Mouse (Mus musculus) stomach, postnatal 0 days (tissue): ENCODE measurements around the gene Apc2.

Experiments used
- CTCF ChIP-seq: IDR thresholded peaks from 2 replicates; pipeline ENCODE4 v1.5.1; 2016; ENCODE audit warnings: antibody characterized with exemption, low read depth, mild to moderate bottlenecking, moderate library complexity
- EP300 ChIP-seq: optimal IDR thresholded peaks from 2 replicates; pipeline ENCODE3; 2016; ENCODE audit warnings: antibody characterized with exemption

GRCm38 (mm10) chr10:80365736-80366135, 70.0 kb downstream of the Apc2 start:
- TF ChIP-seq CTCF (no peak), EP300 (no peak)
